Mouse (Mus musculus) right cerebral cortex, postnatal 25 days (tissue): Measurements from ENCODE around the gene Tmem182.

Experiments used
- DNase-seq: peaks from one replicate; pipeline ENCODE4 v3.0.0; 2022

Gene Tmem182

GRCm38 (mm10) chr1:40805351-40805750, at the start of gene Tmem182:
Tmem182 (plus strand) TSS chr1:40805601.
- DNase-seq = no peak

GRCm38 (mm10) chr1:40759751-40760445, 45.5 kb upstream of the Tmem182 start:
- DNase-seq = no peak

- DNase-seq = no peak
These were observed 41.4 kb upstream of the Tmem182 start for GRCm38 (mm10) chr1:40764042-40764441.

GRCm38 (mm10) chr1:40764701-40765275, 40.6 kb upstream of the Tmem182 start:
- no peak for DNase-seq

GRCm38 (mm10) chr1:40765521-40765920, 39.9 kb upstream of the Tmem182 start:
- DNase-seq = no peak

- DNase-seq = no peak
These were observed 37.8 kb upstream of the Tmem182 start for GRCm38 (mm10) chr1:40767588-40767987.

- DNase-seq = peak; percentile 10
These were observed 36.8 kb upstream of the Tmem182 start for GRCm38 (mm10) chr1:40768606-40769005.

- DNase-seq = no peak
These were observed 36.0 kb upstream of the Tmem182 start for GRCm38 (mm10) chr1:40769331-40769894.

- no peak for DNase-seq
These were observed 34.0 kb upstream of the Tmem182 start for GRCm38 (mm10) chr1:40771196-40771970.

GRCm38 (mm10) chr1:40773234-40773633, 32.2 kb upstream of the Tmem182 start:
- no peak for DNase-seq

GRCm38 (mm10) chr1:40774040-40774439, 31.4 kb upstream of the Tmem182 start:
- DNase-seq = no peak

GRCm38 (mm10) chr1:40776102-40776501, 29.3 kb upstream of the Tmem182 start:
- no peak for DNase-seq

- DNase-seq = no peak
These were observed 28.6 kb upstream of the Tmem182 start for GRCm38 (mm10) chr1:40776763-40777162.

- no peak for DNase-seq
These were observed 22.0 kb upstream of the Tmem182 start for GRCm38 (mm10) chr1:40783450-40783849.

- DNase-seq = no peak
These were observed 21.1 kb upstream of the Tmem182 start for GRCm38 (mm10) chr1:40784306-40784705.

- no peak for DNase-seq
These were observed 19.4 kb upstream of the Tmem182 start for GRCm38 (mm10) chr1:40785876-40786445.

GRCm38 (mm10) chr1:40788956-40789355, 16.4 kb upstream of the Tmem182 start:
- no peak for DNase-seq

- DNase-seq = no peak
These were observed 15.7 kb upstream of the Tmem182 start for GRCm38 (mm10) chr1:40789666-40790233.

GRCm38 (mm10) chr1:40790324-40791141, 14.9 kb upstream of the Tmem182 start, which contains the start of gene Mfsd9:
Mfsd9 (minus strand) TSS chr1:40790687.
- DNase-seq = peak; percentile 91

GRCm38 (mm10) chr1:40795508-40795907, 9.9 kb upstream of the Tmem182 start:
- DNase-seq = no peak

GRCm38 (mm10) chr1:40797348-40797747, 8.1 kb upstream of the Tmem182 start:
- peak; percentile 54 for DNase-seq

- DNase-seq = no peak
These were observed 6.3 kb upstream of the Tmem182 start for GRCm38 (mm10) chr1:40799121-40799520.
